9 mouse cellular contexts compared by ENCODE assay signal in genomic region chr17:49942674-49943073, GRCm38 (mm10).
A peak's percentile ranks its signal among the peaks of the same experiment; 100 is the strongest.
DNase-seq lines count a peak whose midpoint lies in the region; ATAC-seq and TF ChIP-seq lines count a peak whose summit lies in the region.
"Had no signal": no experiment of that assay in that cellular context is flagged by ENCODE, and none has a peak within 500 bp of the region (broad histone marks: within the 10 kb centered on the region; RNA-seq: fewer than 3 reads in every experiment).

No protein-coding gene starts in this region.

- TF ChIP-seq RAD21 in CH12.LX (IDR thresholded peaks at IDR 0.05; ENCODE audit: low read depth, low read length) = peak; percentile 62

- no peak overlapping the region for H3K9ac ChIP-seq in intestine, postnatal 0 days (ENCODE audit: low read depth, low read length)
- H3K9ac ChIP-seq in intestine, embryonic 15.5 days = no peak overlapping the region
- no peak overlapping the region for H3K9ac ChIP-seq in CH12.LX (ENCODE audit: insufficient read depth, low read depth)
- H3K9ac ChIP-seq: limb, embryonic 12.5 days had no signal

- no peaks in the 10 kb centered on the region for H3K4me1 ChIP-seq in intestine, postnatal 0 days (replicated peaks; ENCODE audit: control insufficient read depth, insufficient read depth, low read length)
- no peaks in the 10 kb centered on the region for H3K4me1 ChIP-seq in intestine, embryonic 15.5 days (replicated peaks)
- peaks cover 3 to 4% of the 10 kb centered on the region in 2 experiments; a peak in 1 of 4 replicates for H3K4me1 ChIP-seq in CH12.LX (ENCODE audit: control insufficient read depth in 1 of 2, insufficient read depth in 2 of 2)
- H3K4me1 ChIP-seq in megakaryocyte, embryonic 14.5 days = peaks cover 3% of the 10 kb centered on the region; the same call in 1 of the 2 replicates

- no peak for TF ChIP-seq EP300 in CH12.LX (IDR thresholded peaks at IDR 0.05; ENCODE audit: low read length)

- peak; percentile 68 for TF ChIP-seq CTCF in intestine, postnatal 0 days (IDR thresholded peaks at IDR 0.05; ENCODE audit: low read depth)
- TF ChIP-seq CTCF in CH12.LX (conservative IDR thresholded peaks at IDR 0.05 in 1 of 2, IDR thresholded peaks at IDR 0.05 in 1 of 2; ENCODE audit: low read depth in 2 of 2, low read length in 2 of 2) = peak; percentile 76 to 82

- no peaks in the 10 kb centered on the region for H3K9me3 ChIP-seq in intestine, postnatal 0 days (ENCODE audit: control insufficient read depth)
- H3K9me3 ChIP-seq in intestine, embryonic 15.5 days = no peaks in the 10 kb centered on the region
- no peaks in the 10 kb centered on the region for H3K9me3 ChIP-seq in CH12.LX (replicated peaks; ENCODE audit: low read length)
- H3K9me3 ChIP-seq in megakaryocyte, embryonic 14.5 days = peaks cover 15% of the 10 kb centered on the region
- H3K9me3 ChIP-seq: limb, embryonic 12.5 days had no signal

- H3K4me3 ChIP-seq in intestine, postnatal 0 days (ENCODE audit: low read depth, low read length) = no peak overlapping the region
- H3K4me3 ChIP-seq in intestine, embryonic 15.5 days (replicated peaks) = no peak overlapping the region
- H3K4me3 ChIP-seq in CH12.LX (replicated peaks in 1 of 3; ENCODE audit: low read depth in 2 of 3, low read length in 2 of 3, poor library complexity in 1 of 3) = no peak overlapping the region
- peak overlapping the region; percentile 60 for H3K4me3 ChIP-seq in megakaryocyte, embryonic 14.5 days (replicated peaks)
- H3K4me3 ChIP-seq: limb, embryonic 12.5 days had no signal

- no peaks in the 10 kb centered on the region for H3K27me3 ChIP-seq in intestine, postnatal 0 days (replicated peaks; ENCODE audit: control insufficient read depth, insufficient read depth, low read length)
- no peaks in the 10 kb centered on the region for H3K27me3 ChIP-seq in intestine, embryonic 15.5 days (replicated peaks)
- H3K27me3 ChIP-seq in CH12.LX (replicated peaks) = peaks cover 4% of the 10 kb centered on the region
- H3K27me3 ChIP-seq in megakaryocyte, embryonic 14.5 days (replicated peaks) = peaks cover 5% of the 10 kb centered on the region
- H3K27me3 ChIP-seq: limb, embryonic 12.5 days had no signal

- H3K27ac ChIP-seq in intestine, postnatal 0 days (ENCODE audit: low read depth, low read length) = no peak overlapping the region
- no peak overlapping the region for H3K27ac ChIP-seq in intestine, embryonic 15.5 days
- H3K27ac ChIP-seq in CH12.LX (ENCODE audit: insufficient read depth, low read depth) = no peak overlapping the region
- H3K27ac ChIP-seq: limb, embryonic 12.5 days had no signal

- no peak for ATAC-seq in intestine, postnatal 0 days
- ATAC-seq in intestine, embryonic 15.5 days = no peak

- dilution Hi-C loops in CH12.LX (cut with MboI; ENCODE audit: extremely low pct_ligation_motif_present, extremely low pct_unique_long_range_greater_than_20kb, low sequenced_read_pairs) = no loop called here

- 58% methylated on average over 6 of the region's 6 CpGs for WGBS in intestine, postnatal 0 days
- WGBS in intestine, embryonic 15.5 days = 64% methylated on average over 6 of the region's 6 CpGs

- H3K79me2 ChIP-seq in CH12.LX (replicated peaks; ENCODE audit: control insufficient read depth, extremely low read depth, insufficient read depth, poor library complexity, severe bottlenecking) = no peaks in the 10 kb centered on the region

- in situ Hi-C loops in CH12.LX (cut with MboI; ENCODE audit: low pct_ligation_motif_present, low pct_unique_long_range_greater_than_20kb, low sequenced_read_pairs) = loop anchor here (25.0 kb wide), 1 partner anchor 845 kb away; no protein-coding TSS in a partner anchor

- no peak overlapping the region for H3K4me2 ChIP-seq in intestine, postnatal 0 days (replicated peaks; ENCODE audit: low read depth)
- H3K4me2 ChIP-seq in intestine, embryonic 15.5 days (replicated peaks) = no peak overlapping the region
- H3K4me2 ChIP-seq in CH12.LX (ENCODE audit: insufficient read depth, low read depth, poor library complexity, severe bottlenecking) = no peak overlapping the region
- H3K4me2 ChIP-seq: limb, embryonic 12.5 days had no signal

- H3K36me3 ChIP-seq in intestine, postnatal 0 days (ENCODE audit: control insufficient read depth, insufficient read depth) = no peaks in the 10 kb centered on the region
- no peaks in the 10 kb centered on the region for H3K36me3 ChIP-seq in intestine, embryonic 15.5 days
- no peaks in the 10 kb centered on the region for H3K36me3 ChIP-seq in CH12.LX (replicated peaks in 1 of 2; ENCODE audit: control insufficient read depth in 1 of 2, insufficient read depth in 1 of 2, low read length in 1 of 2)
- H3K36me3 ChIP-seq in megakaryocyte, embryonic 14.5 days (replicated peaks; ENCODE audit: low read length) = no peaks in the 10 kb centered on the region
- H3K36me3 ChIP-seq: limb, embryonic 12.5 days had no signal

- no peak for TF ChIP-seq POLR2A in CH12.LX (IDR thresholded peaks at IDR 0.05; ENCODE audit: low read depth, low read length)

- peak; percentile 52 for DNase-seq in CH12.LX (ENCODE audit: extremely low read depth)
- DNase-seq in brain, adult 2 months (ENCODE audit: low read depth, low spot score) = peak; percentile 44
- DNase-seq in layer of hippocampus, adult 9-10 months (ENCODE audit: low spot score) = no peak
- DNase-seq in right cerebral cortex, adult 2 months (ENCODE audit: low spot score in 2 of 2) = no peak
- DNase-seq in ovary, postnatal 14 days (ENCODE audit: low spot score) = no peak

TF ChIP-seq in CH12.LX, 34 proteins besides CTCF, POLR2A, EP300 and RAD21:
- TF ChIP-seq RCOR1 (conservative IDR thresholded peaks at IDR 0.05; ENCODE audit: low read depth, low read length) = no peak
- TF ChIP-seq UBTF (IDR thresholded peaks at IDR 0.05; ENCODE audit: low read depth, low read length) = no peak
- no peak for TF ChIP-seq NRF1 (IDR thresholded peaks at IDR 0.05; ENCODE audit: low read depth, low read length)
- TF ChIP-seq MAFK (IDR thresholded peaks at IDR 0.05; ENCODE audit: insufficient replicate concordance, low read length) = no peak
- TF ChIP-seq MYC (IDR thresholded peaks at IDR 0.05; ENCODE audit: low read depth, low read length) = 0 out of 2 replicates have a peak, but pooled peaks have one; percentile 43
- TF ChIP-seq MEF2A (IDR thresholded peaks at IDR 0.05; ENCODE audit: borderline replicate concordance, low read depth, low read length) = no peak
- no peak for TF ChIP-seq ZNF384 (IDR thresholded peaks at IDR 0.05; ENCODE audit: low read depth, low read length)
- TF ChIP-seq JUND (conservative IDR thresholded peaks at IDR 0.05; ENCODE audit: low read depth, low read length) = no peak
- TF ChIP-seq JUN (IDR thresholded peaks at IDR 0.05; ENCODE audit: insufficient read depth, low read depth, low read length) = no peak
- no peak for TF ChIP-seq NELFE (IDR thresholded peaks at IDR 0.05; ENCODE audit: low read depth, low read length)
- TF ChIP-seq USF2 (conservative IDR thresholded peaks at IDR 0.05; ENCODE audit: low read depth, low read length) = no peak
- TF ChIP-seq SMC3 (IDR thresholded peaks at IDR 0.05; ENCODE audit: low read depth, low read length) = peak; percentile 51

Comparison
In these comparisons a context has a peak if more than half of its experiments do, and no peak if none do; other contexts are left out.
1. DNase-seq: peak in CH12.LX (single experiment) and brain, adult 2 months (single experiment); none in layer of hippocampus, adult 9-10 months (single experiment), right cerebral cortex, adult 2 months (0 of 2) and ovary, postnatal 14 days (single experiment).